Comparison of ENCODE assay signal across 8 mouse cellular contexts in the genomic region with DNA sequence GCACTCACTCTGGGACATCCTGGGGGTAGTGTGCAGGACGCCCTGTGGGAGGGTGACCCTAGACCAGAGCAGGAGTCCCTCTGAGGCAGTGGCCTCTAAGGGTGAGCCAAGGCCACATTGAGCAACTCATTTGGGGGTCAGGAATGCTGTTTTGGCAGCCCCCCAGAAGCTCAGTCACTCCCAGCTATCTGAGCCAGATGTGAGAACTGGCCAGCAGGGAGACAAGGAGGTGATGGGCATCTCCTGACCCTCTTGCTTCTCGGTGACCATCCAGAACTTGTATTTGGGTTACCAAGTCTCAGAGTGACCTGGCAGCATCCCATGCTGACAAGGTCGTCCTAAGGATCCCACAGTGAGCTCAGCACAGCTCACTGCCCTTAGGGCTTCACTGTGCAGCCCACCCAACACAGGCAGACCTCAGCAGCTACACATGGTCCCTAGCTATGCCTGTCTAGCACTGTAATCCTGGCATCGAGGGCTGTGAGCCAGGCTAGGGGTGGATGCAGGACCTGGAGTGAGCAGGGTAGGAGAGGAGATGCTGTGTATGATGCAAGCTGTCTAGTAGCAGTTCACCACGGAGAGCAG. TPM values are rescaled to one million over a fixed set of nuclear protein-coding genes. Genes with fewer than 3 reads are reported as not detected.
DNase-seq lines count a peak whose midpoint lies in the region; ATAC-seq and TF ChIP-seq lines count a peak whose summit lies in the region.

No protein-coding gene starts in this region.

- no peak; the same call in 1 of the 2 replicates for ATAC-seq in embryonic facial prominence, embryonic 13.5 days (ENCODE audit: insufficient number of reproducible peaks, insufficient read depth, low FRiP score, low TSS enrichment, low read depth)
- ATAC-seq in hindbrain, embryonic 15.5 days (ENCODE audit: low FRiP score, low read depth): peak; percentile 13; the same call in 1 of the 2 replicates
- ATAC-seq in lung, embryonic 14.5 days (ENCODE audit: insufficient read depth): peak; percentile 64

- WGBS in embryonic facial prominence, embryonic 13.5 days: 40% methylated on average over 4 of the region's 5 CpGs
- 70% methylated on average over 4 of the region's 5 CpGs for WGBS in hindbrain, embryonic 15.5 days
- WGBS in lung, embryonic 14.5 days: 42% methylated on average over 4 of the region's 5 CpGs

- peaks cover 10% of the 10 kb centered on the region for H3K36me3 ChIP-seq in embryonic facial prominence, embryonic 13.5 days
- H3K36me3 ChIP-seq in hindbrain, embryonic 15.5 days: no peaks in the 10 kb centered on the region
- H3K36me3 ChIP-seq in lung, embryonic 14.5 days (ENCODE audit: insufficient read depth): peaks cover 9% of the 10 kb centered on the region

- 0 out of 2 replicates have a peak overlapping the region, but pooled peaks have one; percentile 52 for H3K9ac ChIP-seq in embryonic facial prominence, embryonic 13.5 days
- H3K9ac ChIP-seq in hindbrain, embryonic 15.5 days: no peak overlapping the region
- no peak overlapping the region for H3K9ac ChIP-seq in lung, embryonic 14.5 days

- intact Hi-C loops in left cerebral cortex, adult 2 months (cut with DNase I): no loop called here
- intact Hi-C loops in left cerebral cortex, postnatal 4 days (cut with DNase I): no loop called here

- peaks cover 36% of the 10 kb centered on the region for H3K4me1 ChIP-seq in embryonic facial prominence, embryonic 13.5 days
- peaks cover 47% of the 10 kb centered on the region for H3K4me1 ChIP-seq in hindbrain, embryonic 15.5 days (replicated peaks)
- H3K4me1 ChIP-seq in lung, embryonic 14.5 days (ENCODE audit: insufficient read depth): peaks cover 13% of the 10 kb centered on the region

- no peak for DNase-seq in left cerebral cortex, adult 2 months (ENCODE audit: extremely low spot score in 1 of 2, low spot score in 2 of 2)
- no peak for DNase-seq in left cerebral cortex, postnatal 4 days
- DNase-seq in lung, embryonic 14.5 days: peak; percentile 66
- DNase-seq in frontal cortex, postnatal 36 days (ENCODE audit: low spot score in 2 of 2): no peak
- DNase-seq in frontal cortex, postnatal 10 days (ENCODE audit: low spot score in 2 of 2): no peak
- no peak for DNase-seq in layer of hippocampus, postnatal 36 days

- H3K4me3 ChIP-seq in left cerebral cortex, adult 2 months: no peak overlapping the region
- H3K4me3 ChIP-seq in embryonic facial prominence, embryonic 13.5 days: no peak overlapping the region
- H3K4me3 ChIP-seq in hindbrain, embryonic 15.5 days: no peak overlapping the region
- H3K4me3 ChIP-seq in lung, embryonic 14.5 days (ENCODE audit: low read depth, low read length): no peak overlapping the region

- H3K4me2 ChIP-seq in embryonic facial prominence, embryonic 13.5 days: no peak overlapping the region
- H3K4me2 ChIP-seq in hindbrain, embryonic 15.5 days: peak overlapping the region; percentile 49; the same call in 1 of the 2 replicates
- 0 out of 2 replicates have a peak overlapping the region, but pooled peaks have one; percentile 10 for H3K4me2 ChIP-seq in lung, embryonic 14.5 days

- H3K9me3 ChIP-seq in embryonic facial prominence, embryonic 13.5 days: no peaks in the 10 kb centered on the region
- no peaks in the 10 kb centered on the region for H3K9me3 ChIP-seq in hindbrain, embryonic 15.5 days
- no peaks in the 10 kb centered on the region for H3K9me3 ChIP-seq in lung, embryonic 14.5 days (ENCODE audit: low read depth, low read length)

- peaks cover 17% of the 10 kb centered on the region for H3K27me3 ChIP-seq in embryonic facial prominence, embryonic 13.5 days
- 0 out of 2 replicates have a peak, but pooled peaks cover 3% of the 10 kb centered on the region for H3K27me3 ChIP-seq in hindbrain, embryonic 15.5 days
- peaks cover 12% of the 10 kb centered on the region; the same call in 1 of the 2 replicates for H3K27me3 ChIP-seq in lung, embryonic 14.5 days (ENCODE audit: insufficient read depth, low read length)

- TF ChIP-seq CTCF in left cerebral cortex, adult 2 months (IDR thresholded peaks at IDR 0.05): no peak
- no peak for TF ChIP-seq CTCF in lung, embryonic 14.5 days (IDR thresholded peaks at IDR 0.05; ENCODE audit: low read depth)

- H3K27ac ChIP-seq in left cerebral cortex, adult 2 months: peak overlapping the region; percentile 84
- no peak overlapping the region for H3K27ac ChIP-seq in embryonic facial prominence, embryonic 13.5 days
- no peak overlapping the region for H3K27ac ChIP-seq in hindbrain, embryonic 15.5 days (replicated peaks)
- H3K27ac ChIP-seq in lung, embryonic 14.5 days (ENCODE audit: low read depth): no peak overlapping the region

RNA-seq across cellular contexts. Expression of gene Notch3, which starts 49.3 kb away (rescaled TPM):
- total RNA-seq in left cerebral cortex, adult 2 months (2021): 1 to 10 TPM; 7.1 to 7.8 TPM
- 10 to 100 TPM; 21.8 to 21.9 TPM for total RNA-seq in left cerebral cortex, postnatal 4 days (2021)
- 16.1 and 16.8 TPM in 2 replicates for polyA plus RNA-seq in embryonic facial prominence, embryonic 13.5 days (2015; fragmentation: Nextera tagmentation; extraction: Ambion mirVana)
- polyA plus RNA-seq in hindbrain, embryonic 15.5 days (2015; fragmentation: Nextera tagmentation; extraction: Ambion mirVana): 8.2 and 10.5 TPM in 2 replicates
- 19.4 and 21.7 TPM in 2 replicates for polyA plus RNA-seq in lung, embryonic 14.5 days (2014; fragmentation: Nextera tagmentation; extraction: Ambion mirVana)
- total RNA-seq in layer of hippocampus, postnatal 36 days (2021): 1 to 10 TPM; 7.0 to 8.2 TPM
